Mouse (Mus musculus) adrenal gland, postnatal 4 days (tissue): ENCODE measurements around the gene Gm21764. TPM values are rescaled to one million over a fixed set of nuclear protein-coding genes. Genes with fewer than 3 reads are reported as not detected.
"Not testable (repeated sequence)": the region's sequence is repeated elsewhere in the genome, so short reads cannot be mapped to it uniquely, and the experiment has no call there.

ENCODE experiments used
- DNase-seq, 2 experiments: peaks; one replicate each; pipeline ENCODE4 v3.0.0; 2021 to 2022; ENCODE audit warnings: low spot score in 2 of 2, mixed read lengths in 2 of 2
- long read RNA-seq, 2 experiments: library from polyadenylated mRNA; stranded (forward); transcript quantifications; one replicate each; pipeline ENCODE4 v2.0.0; 2021
- total RNA-seq, 2 experiments: library from RNA; stranded (reverse); gene quantifications; 2 replicates each; pipeline ENCODE4 v1.2.3; 2021

The Gm21764 gene
- total RNA-seq = not detected
- long read RNA-seq, experiment 1 = 0 reads
- long read RNA-seq, experiment 2 = 0 reads

GRCm38 (mm10) chrY:18061712-18062111 is at the start of gene Gm21764:
Gm21764 (minus strand) TSS chrY:18061812.
- not testable (repeated sequence) for DNase-seq

DNA sequence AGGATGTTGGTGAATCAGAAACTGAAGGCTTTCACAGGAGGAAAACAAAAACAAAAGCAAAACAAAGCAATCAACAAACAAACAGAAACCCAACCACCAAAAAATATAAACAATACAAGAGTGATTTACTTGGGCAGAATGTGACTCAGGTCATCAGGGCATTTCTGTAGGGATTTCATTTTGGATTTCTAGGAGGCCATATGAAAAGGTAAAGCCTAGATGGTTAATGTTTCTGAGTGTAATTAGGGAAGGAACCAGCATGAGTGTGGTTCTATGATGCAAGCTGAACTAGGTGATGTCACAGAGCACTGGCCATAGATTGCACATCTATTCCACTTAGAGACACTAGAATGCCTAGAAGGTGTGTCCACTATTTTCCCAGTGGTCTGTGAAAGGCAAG is 27.2 kb upstream of the Gm21764 start, which contains the start of gene Ssty1:
Gene Ssty1 (plus strand): TSS at position 301 of the 400 bp plus-strand sequence.
- not testable (repeated sequence) for DNase-seq

Other genes starting within 250 kb of the Gm21764 start
- not detected for gene Gm21904, start 215.5 kb downstream of the Gm21764 start, total RNA-seq
- not detected for gene Gm20772, start 187.1 kb downstream of the Gm21764 start, total RNA-seq
- not detected for gene Gm20831, start 187.1 kb downstream of the Gm21764 start, total RNA-seq
- not detected for gene Srsy, start 124.5 kb downstream of the Gm21764 start, total RNA-seq
- not detected for gene Ssty1, start 27.3 kb upstream of the Gm21764 start, total RNA-seq